Mouse (Mus musculus): ENCODE measurements at regions not wholly inside any gene's neighbourhood (a gene's known extent, or its start where the extent isn't known, plus 50 kb on each side); places are given as distances from the start of the nearest gene placed in this dataset.

- H3K36me3 ChIP-seq (replicated peaks; ENCODE audit: insufficient read depth, low read length): no peaks in the 10 kb centered on the region
- H3K4me2 ChIP-seq (ENCODE audit: low read depth, low read length): no peak overlapping the region
- H3K4me3 ChIP-seq (ENCODE audit: low read depth, low read length): no peak overlapping the region
- no peaks in the 10 kb centered on the region for H3K4me1 ChIP-seq (ENCODE audit: insufficient read depth)
- 50% methylated on average over 7 of the region's 7 CpGs for WGBS (ENCODE audit: insufficient replicate concordance)
- H3K9ac ChIP-seq (replicated peaks): no peak overlapping the region
- no peak overlapping the region for H3K27ac ChIP-seq (ENCODE audit: low read depth)
- ATAC-seq: no peak
- H3K27me3 ChIP-seq (ENCODE audit: insufficient read depth, low read length): no peaks in the 10 kb centered on the region
- TF ChIP-seq CTCF (IDR thresholded peaks at IDR 0.05; ENCODE audit: low read depth): no peak
- no peak for TF ChIP-seq EP300 (IDR thresholded peaks at IDR 0.05; ENCODE audit: low read depth)
- DNase-seq: no peak
- H3K9me3 ChIP-seq (ENCODE audit: low read length): no peaks in the 10 kb centered on the region
These were observed 228.2 kb upstream of the Robo2 start for GRCm38 (mm10) chr16:74639805-74640204.

DNA sequence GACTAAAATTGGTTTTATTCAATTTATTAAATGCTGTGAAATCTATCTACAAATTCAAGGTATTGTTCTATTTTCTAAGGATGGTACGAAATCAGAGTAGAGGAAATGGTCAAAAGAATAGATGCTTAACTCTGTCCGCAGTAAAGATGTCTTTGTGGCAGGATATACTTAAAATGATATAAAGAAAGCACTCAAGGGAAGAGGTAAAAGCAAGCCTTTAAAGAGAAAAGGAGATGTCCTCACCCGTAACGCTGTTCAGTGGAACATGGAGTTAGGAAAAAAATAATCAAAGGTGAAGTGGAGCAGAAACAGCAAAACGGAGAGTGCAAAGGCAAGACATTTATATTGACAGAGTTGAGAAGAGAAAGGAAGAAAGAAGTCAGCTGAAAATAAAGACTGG is 226.0 kb upstream of the Robo2 start:
- DNase-seq: no peak
- no peaks in the 10 kb centered on the region for H3K9me3 ChIP-seq (ENCODE audit: low read length)
- no peak overlapping the region for H3K27ac ChIP-seq (ENCODE audit: low read depth)
- H3K9ac ChIP-seq (replicated peaks): no peak overlapping the region
- H3K36me3 ChIP-seq (replicated peaks; ENCODE audit: insufficient read depth, low read length): no peaks in the 10 kb centered on the region
- ATAC-seq: no peak
- WGBS (ENCODE audit: insufficient replicate concordance): 78% methylated on average over 5 of the region's 5 CpGs
- no peak overlapping the region for H3K4me2 ChIP-seq (ENCODE audit: low read depth, low read length)
- TF ChIP-seq CTCF (IDR thresholded peaks at IDR 0.05; ENCODE audit: low read depth): no peak
- no peak for TF ChIP-seq EP300 (IDR thresholded peaks at IDR 0.05; ENCODE audit: low read depth)
- H3K4me1 ChIP-seq (ENCODE audit: insufficient read depth): no peaks in the 10 kb centered on the region
- no peaks in the 10 kb centered on the region for H3K27me3 ChIP-seq (ENCODE audit: insufficient read depth, low read length)
- H3K4me3 ChIP-seq (ENCODE audit: low read depth, low read length): no peak overlapping the region

DNA sequence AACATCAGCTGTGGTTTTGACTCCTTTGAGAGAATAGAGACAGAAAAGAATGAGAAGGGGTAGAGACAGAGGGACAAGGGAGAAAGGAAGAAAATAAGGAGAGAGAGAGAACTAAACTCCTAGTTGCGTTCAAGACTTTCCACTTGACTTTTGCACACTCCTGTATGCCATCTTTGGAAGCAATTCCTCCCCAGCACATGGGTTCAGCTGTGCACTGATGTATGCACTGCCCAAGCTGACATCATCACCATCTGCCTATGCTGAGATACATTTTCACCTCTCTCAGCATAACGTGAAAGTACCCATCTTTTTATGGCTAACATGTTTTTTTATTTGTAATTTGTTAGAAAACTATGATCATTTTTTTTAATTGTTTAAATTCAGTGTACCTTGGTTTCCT is 214.2 kb upstream of the Robo2 start:
- Histone ChIP-seq H3K27me3 (ENCODE audit: insufficient read depth, low read length) (no peaks in the 10 kb centered on the region), H3K27ac (ENCODE audit: low read depth) (no peak overlapping the region), H3K4me3 (ENCODE audit: low read depth, low read length) (no peak overlapping the region), H3K9me3 (ENCODE audit: low read length) (no peaks in the 10 kb centered on the region), H3K9ac (replicated peaks) (no peak overlapping the region), H3K4me1 (ENCODE audit: insufficient read depth) (no peaks in the 10 kb centered on the region), H3K36me3 (replicated peaks; ENCODE audit: insufficient read depth, low read length) (no peaks in the 10 kb centered on the region), H3K4me2 (ENCODE audit: low read depth, low read length) (no peak overlapping the region)
- TF ChIP-seq EP300 (IDR thresholded peaks at IDR 0.05; ENCODE audit: low read depth): no peak
- TF ChIP-seq CTCF (IDR thresholded peaks at IDR 0.05; ENCODE audit: low read depth): no peak
- no peak for DNase-seq
- WGBS (ENCODE audit: insufficient replicate concordance): 69% methylated on average over 2 of the region's 2 CpGs
- no peak for ATAC-seq

GRCm38 (mm10) chr16:74612072-74612471 is 200.4 kb upstream of the Robo2 start:
- no peak for TF ChIP-seq EP300 (IDR thresholded peaks at IDR 0.05; ENCODE audit: low read depth)
- no peak for TF ChIP-seq CTCF (IDR thresholded peaks at IDR 0.05; ENCODE audit: low read depth)
- ATAC-seq: no peak

GRCm38 (mm10) chr16:74609564-74609963 is 197.9 kb upstream of the Robo2 start:
- 65% methylated on average over 4 of the region's 4 CpGs for WGBS (ENCODE audit: insufficient replicate concordance)
- TF ChIP-seq EP300 (IDR thresholded peaks at IDR 0.05; ENCODE audit: low read depth) (no peak), CTCF (IDR thresholded peaks at IDR 0.05; ENCODE audit: low read depth) (no peak)

More at GRCm38 (mm10) chr16:74612072-74612471, 200.4 kb upstream of the Robo2 start:
- no peaks in the 10 kb centered on the region for H3K36me3 ChIP-seq (replicated peaks; ENCODE audit: insufficient read depth, low read length)
- H3K4me2 ChIP-seq (ENCODE audit: low read depth, low read length): no peak overlapping the region
- H3K4me1 ChIP-seq (ENCODE audit: insufficient read depth): no peaks in the 10 kb centered on the region
- H3K27ac ChIP-seq (ENCODE audit: low read depth): no peak overlapping the region
- H3K9ac ChIP-seq (replicated peaks): no peak overlapping the region
- 54% methylated on average over 4 of the region's 4 CpGs for WGBS (ENCODE audit: insufficient replicate concordance)
- no peak overlapping the region for H3K4me3 ChIP-seq (ENCODE audit: low read depth, low read length)
- no peaks in the 10 kb centered on the region for H3K9me3 ChIP-seq (ENCODE audit: low read length)
- no peaks in the 10 kb centered on the region for H3K27me3 ChIP-seq (ENCODE audit: insufficient read depth, low read length)
- no peak for DNase-seq

DNA sequence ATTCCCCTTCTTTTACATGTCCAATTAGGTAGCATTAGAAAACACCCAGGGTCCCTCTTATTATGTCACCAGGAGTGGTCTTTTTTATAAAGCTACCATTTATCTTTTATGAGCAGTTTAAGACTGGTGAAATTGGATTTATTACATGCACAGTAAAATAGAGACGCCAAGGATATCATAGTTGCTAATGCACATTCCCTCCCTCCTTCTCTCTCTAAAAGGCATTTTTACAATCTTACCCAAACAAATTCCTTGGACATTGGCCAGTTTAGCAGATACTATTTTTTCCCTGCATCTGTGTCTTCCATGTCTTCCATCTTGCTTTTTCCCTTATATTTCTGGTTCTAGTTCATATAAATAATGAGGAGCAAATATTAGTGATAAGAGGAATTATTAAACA is 186.7 kb upstream of the Robo2 start:
- no peak overlapping the region for H3K27ac ChIP-seq (ENCODE audit: low read depth)
- H3K9me3 ChIP-seq (ENCODE audit: low read length): no peaks in the 10 kb centered on the region
- no peak overlapping the region for H3K4me2 ChIP-seq (ENCODE audit: low read depth, low read length)
- no peaks in the 10 kb centered on the region for H3K4me1 ChIP-seq (ENCODE audit: insufficient read depth)
- H3K9ac ChIP-seq (replicated peaks): no peak overlapping the region
- H3K36me3 ChIP-seq (replicated peaks; ENCODE audit: insufficient read depth, low read length): no peaks in the 10 kb centered on the region
- no peak for ATAC-seq
- H3K27me3 ChIP-seq (ENCODE audit: insufficient read depth, low read length): no peaks in the 10 kb centered on the region
- no peak for TF ChIP-seq EP300 (IDR thresholded peaks at IDR 0.05; ENCODE audit: low read depth)
- TF ChIP-seq CTCF (IDR thresholded peaks at IDR 0.05; ENCODE audit: low read depth): no peak
- 68% methylated on average over 1 of the region's 1 CpGs for WGBS (ENCODE audit: insufficient replicate concordance)
- DNase-seq: no peak
- H3K4me3 ChIP-seq (ENCODE audit: low read depth, low read length): no peak overlapping the region

More at GRCm38 (mm10) chr16:74609564-74609963, 197.9 kb upstream of the Robo2 start:
- H3K4me3 ChIP-seq (ENCODE audit: low read depth, low read length): no peak overlapping the region
- DNase-seq (no peak), ATAC-seq (no peak)
- no peak overlapping the region for H3K27ac ChIP-seq (ENCODE audit: low read depth)
- H3K27me3 ChIP-seq (ENCODE audit: insufficient read depth, low read length): no peaks in the 10 kb centered on the region
- H3K4me1 ChIP-seq (ENCODE audit: insufficient read depth): no peaks in the 10 kb centered on the region
- H3K9me3 ChIP-seq (ENCODE audit: low read length): no peaks in the 10 kb centered on the region
- H3K4me2 ChIP-seq (ENCODE audit: low read depth, low read length): no peak overlapping the region
- no peak overlapping the region for H3K9ac ChIP-seq (replicated peaks)
- H3K36me3 ChIP-seq (replicated peaks; ENCODE audit: insufficient read depth, low read length): no peaks in the 10 kb centered on the region

All from liver, postnatal 0 days (tissue).